Mouse (Mus musculus) frontal cortex, adult 2 months (tissue): ENCODE data around the gene 4933416C03Rik. TPM values are rescaled to one million over a fixed set of nuclear protein-coding genes. Genes with fewer than 3 reads are reported as not detected.

ENCODE experiments used
- DNase-seq, 2 experiments: peaks; one replicate each; pipeline ENCODE4 v3.0.0; 2022; ENCODE audit warnings: low spot score in 1 of 2; ENCODE audit errors: extremely low spot score in 1 of 2
- polyA plus RNA-seq: library from polyadenylated mRNA; depleted of rRNA; stranded (reverse); fragments of >200 nt; gene quantifications from 2 replicates; pipeline ENCODE4 v1.2.3, GENCODE M21; 2012; rRNA removed

4933416C03Rik gene
- polyA plus RNA-seq: not detected in 2 replicates

GRCm38 (mm10) chr10:116113867-116114474 is at the start of gene 4933416C03Rik:
TSS of gene 4933416C03Rik (minus strand) at chr10:116113917.
- DNase-seq: no peak

- no peak for DNase-seq
These were observed 48.6 kb upstream of the 4933416C03Rik start for GRCm38 (mm10) chr10:116162338-116162737.

GRCm38 (mm10) chr10:116156699-116157098 is 43.0 kb upstream of the 4933416C03Rik start:
- DNase-seq: no peak

- DNase-seq: no peak
These were observed 41.0 kb upstream of the 4933416C03Rik start for GRCm38 (mm10) chr10:116154707-116155106.

GRCm38 (mm10) chr10:116146091-116146490 is 32.4 kb upstream of the 4933416C03Rik start:
- no peak for DNase-seq

- DNase-seq: no peak
These were observed 30.0 kb upstream of the 4933416C03Rik start for GRCm38 (mm10) chr10:116143684-116144083.

GRCm38 (mm10) chr10:116140226-116140625 is 26.5 kb upstream of the 4933416C03Rik start:
- no peak for DNase-seq

- DNase-seq: no peak
These were observed 21.5 kb upstream of the 4933416C03Rik start for GRCm38 (mm10) chr10:116135187-116135586.

GRCm38 (mm10) chr10:116132233-116132632 is 18.5 kb upstream of the 4933416C03Rik start:
- DNase-seq: peak; percentile 35 to 72

- DNase-seq: no peak
These were observed 17.5 kb upstream of the 4933416C03Rik start for GRCm38 (mm10) chr10:116131223-116131622.

GRCm38 (mm10) chr10:116130401-116130800 is 16.7 kb upstream of the 4933416C03Rik start:
- DNase-seq: no peak

GRCm38 (mm10) chr10:116125364-116125763 is 11.6 kb upstream of the 4933416C03Rik start:
- DNase-seq: no peak

GRCm38 (mm10) chr10:116123808-116124207 is 10.1 kb upstream of the 4933416C03Rik start:
- no peak for DNase-seq

- DNase-seq: no peak
These were observed 7.7 kb upstream of the 4933416C03Rik start for GRCm38 (mm10) chr10:116121463-116121862.

GRCm38 (mm10) chr10:116117060-116117459 is 3.3 kb upstream of the 4933416C03Rik start:
- peak; percentile 52 to 68 for DNase-seq

GRCm38 (mm10) chr10:116115881-116116677 is 2.4 kb upstream of the 4933416C03Rik start:
- peak in 1 of 2 experiments; percentile 41 for DNase-seq

GRCm38 (mm10) chr10:116112868-116113267 is 849 bp downstream of the 4933416C03Rik start:
- DNase-seq: no peak

- DNase-seq: no peak
These were observed 5.0 kb downstream of the 4933416C03Rik start for GRCm38 (mm10) chr10:116108730-116109129.

GRCm38 (mm10) chr10:116108176-116108575 is 5.5 kb downstream of the 4933416C03Rik start:
- peak; percentile 32 to 57 for DNase-seq

GRCm38 (mm10) chr10:116098470-116098869 is 15.2 kb downstream of the 4933416C03Rik start:
- no peak for DNase-seq

GRCm38 (mm10) chr10:116096466-116096865 is 17.3 kb downstream of the 4933416C03Rik start:
- DNase-seq: no peak

- peak in 1 of 2 experiments; percentile 64 for DNase-seq
These were observed 29.8 kb downstream of the 4933416C03Rik start for GRCm38 (mm10) chr10:116083965-116084364.
